ENCODE assay signal across 17 mouse cellular contexts in genomic region chr4:21788903-21789302, GRCm38 (mm10).
"Had no signal": no experiment of that assay in that cellular context is flagged by ENCODE, and none has a peak within 500 bp of the region (broad histone marks: within the 10 kb centered on the region; RNA-seq: fewer than 3 reads in every experiment).

No protein-coding gene starts in this region.

- H3K9me3 ChIP-seq: lung, embryonic 15.5 days; midbrain, embryonic 13.5 days; midbrain, embryonic 15.5 days; neural tube, embryonic 12.5 days; stomach, embryonic 15.5 days had no signal

- DNase-seq: lung, adult 2 months; lung, postnatal 14 days; lung, postnatal 36 days; right cerebral cortex, postnatal 14 days; thymus, adult 2 months; thymus, postnatal 14 days; thymus, postnatal 36 days had no signal

- H3K4me1 ChIP-seq: lung, embryonic 15.5 days; megakaryocyte, embryonic 14.5 days; midbrain, embryonic 13.5 days; midbrain, embryonic 15.5 days; neural tube, embryonic 12.5 days; stomach, embryonic 15.5 days had no signal

- H3K9ac ChIP-seq: lung, embryonic 15.5 days; midbrain, embryonic 13.5 days; midbrain, embryonic 15.5 days; neural tube, embryonic 12.5 days; stomach, embryonic 15.5 days had no signal

- H3K4me3 ChIP-seq: lung, embryonic 15.5 days; megakaryocyte, embryonic 14.5 days; midbrain, embryonic 13.5 days; midbrain, embryonic 15.5 days; neural tube, embryonic 12.5 days; stomach, embryonic 15.5 days had no signal

- H3K27me3 ChIP-seq: lung, embryonic 15.5 days; megakaryocyte, embryonic 14.5 days; midbrain, embryonic 13.5 days; midbrain, embryonic 15.5 days; neural tube, embryonic 12.5 days; stomach, embryonic 15.5 days had no signal

- H3K4me2 ChIP-seq: lung, embryonic 15.5 days; midbrain, embryonic 11.5 days; midbrain, embryonic 13.5 days; midbrain, embryonic 15.5 days; neural tube, embryonic 12.5 days; stomach, embryonic 15.5 days had no signal

- H3K27ac ChIP-seq: lung, embryonic 15.5 days; macrophage; midbrain, embryonic 13.5 days; midbrain, embryonic 15.5 days; neural tube, embryonic 12.5 days; stomach, embryonic 15.5 days; stomach, postnatal 0 days had no signal

- ATAC-seq: lung, postnatal 0 days; midbrain, embryonic 13.5 days; midbrain, embryonic 15.5 days had no signal
